Mouse (Mus musculus) ovary, adult 10 weeks (tissue): Measurements from ENCODE around the gene Mat1a. TPM values are rescaled to one million over a fixed set of nuclear protein-coding genes. Genes with fewer than 3 reads are reported as not detected.

Experiments
- polyA plus RNA-seq: library from polyadenylated mRNA; stranded (reverse); fragments of 350-450 nt; fragmentation: Illumina TruSeq; extraction: RNeasy Lipid Tissue Mini Kit (QIAGEN cat#74804); gene quantifications from one replicate; pipeline ENCODE4 v1.2.3, GENCODE M21; 2014

Gene Mat1a
- polyA plus RNA-seq = 1.4 TPM

GRCm38 (mm10) chr14:41104853-41105444, at the start of gene Mat1a:
TSS of gene Mat1a (plus strand) at chr14:41105035.

GRCm38 (mm10) chr14:41069108-41069507, 35.7 kb upstream of the Mat1a start, which contains the start of gene Dydc2:
TSS of gene Dydc2 (minus strand) at chr14:41069208.

DNA sequence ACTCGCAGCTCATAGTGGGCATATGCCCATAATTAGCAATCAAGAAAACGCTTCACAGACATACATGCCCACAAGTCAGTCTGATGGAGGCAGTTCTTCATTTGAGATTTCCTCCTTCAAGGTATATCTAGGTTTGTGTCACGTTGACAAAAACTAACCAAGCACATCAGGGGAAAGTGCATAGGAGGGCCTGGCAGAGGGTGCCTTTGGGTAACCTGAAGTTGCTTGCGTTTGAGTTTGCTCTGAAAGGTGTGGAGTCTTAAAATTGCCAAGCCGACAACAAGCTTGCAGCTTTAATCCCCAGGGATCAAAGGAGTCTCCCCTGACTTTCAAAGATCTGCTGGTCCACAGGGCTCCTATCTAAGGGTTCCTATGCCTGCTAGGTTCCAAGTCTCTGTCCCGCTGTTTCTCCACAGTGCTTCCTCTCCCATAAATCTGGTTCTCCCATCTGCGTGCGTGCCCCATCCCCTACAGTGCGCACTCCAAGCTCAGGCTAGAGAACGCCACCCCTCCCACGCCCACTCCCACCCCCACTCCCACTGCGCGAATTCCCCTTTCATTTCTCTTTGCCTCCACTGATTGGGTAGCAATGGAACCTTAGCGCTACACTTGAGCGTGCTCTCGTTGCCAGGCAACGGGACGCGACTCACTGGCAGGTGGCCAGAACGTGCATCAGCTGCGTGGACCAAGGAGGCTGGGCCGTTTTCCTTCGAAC, 32.4 kb upstream of the Mat1a start, which contains the start of gene Dydc1:
Dydc1 (plus strand) TSS at position 683 of the 715 bp plus-strand sequence.

DNA sequence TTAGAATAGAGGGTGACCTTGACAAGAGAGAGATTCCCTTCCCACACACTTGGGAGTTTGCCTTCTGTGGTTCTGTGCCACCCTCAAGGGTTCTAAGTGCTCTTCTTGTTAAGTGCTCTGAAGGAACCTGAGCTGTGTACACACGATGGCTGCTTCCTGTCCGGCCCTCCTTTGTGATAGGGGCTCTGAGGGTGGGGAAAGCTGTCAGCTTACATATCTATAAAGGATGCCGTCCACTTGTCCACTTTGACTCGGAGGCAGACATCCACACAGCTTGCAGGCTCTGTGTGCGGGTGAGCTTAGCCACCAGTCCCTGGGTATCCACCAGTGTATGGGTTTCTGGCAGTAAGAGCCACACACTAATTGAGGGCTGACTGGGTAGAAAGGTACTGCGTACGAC, 26.7 kb downstream of the Mat1a start, which contains the start of gene Sftpa1:
Sftpa1 (plus strand) TSS at position 243 of the 400 bp plus-strand sequence.

DNA sequence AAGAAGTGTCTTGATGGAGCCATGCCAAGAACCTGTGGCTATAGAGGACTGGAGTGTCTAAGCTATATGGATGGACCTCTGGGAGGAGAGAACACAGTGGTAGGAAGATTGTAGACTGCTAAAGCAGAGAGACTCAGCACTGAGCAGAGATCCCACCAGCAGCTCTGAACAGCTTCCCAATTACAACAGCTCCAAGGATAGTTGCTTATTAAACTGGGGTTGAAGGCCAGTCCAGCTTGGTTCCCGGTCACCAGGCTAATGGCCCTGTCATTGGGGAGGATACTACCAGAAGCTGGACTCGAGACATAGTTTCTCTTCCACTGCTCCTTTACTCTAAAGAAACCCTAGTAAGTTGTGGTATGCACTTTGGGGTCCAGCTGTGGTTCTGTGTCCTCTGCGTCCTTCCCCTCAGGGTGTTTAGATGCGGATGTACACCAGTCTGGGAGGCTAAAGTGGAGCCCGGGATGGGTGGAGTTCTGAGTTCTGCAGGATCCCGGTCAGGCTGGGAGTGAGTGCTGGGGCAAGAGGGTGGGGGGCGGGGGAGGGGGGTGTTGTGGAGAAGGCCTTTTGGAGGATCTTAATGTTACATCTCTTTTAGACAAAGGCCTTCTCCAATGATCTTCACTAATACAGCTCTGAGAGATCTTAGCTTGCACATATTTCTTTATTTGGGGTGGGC, 46.5 kb downstream of the Mat1a start, which contains the start of gene Mbl1:
Mbl1 (plus strand) TSS at position 239 of the 679 bp plus-strand sequence.

Other genes starting within 250 kb of the Mat1a start
- gene Sh2d4b, start 211.8 kb upstream of the Mat1a start, polyA plus RNA-seq = 6.3 TPM
- 26.1 TPM for gene Tspan14, start 138.2 kb upstream of the Mat1a start, polyA plus RNA-seq
- gene Fam213a, start 91.2 kb upstream of the Mat1a start, polyA plus RNA-seq = 336 TPM
- 1.5 TPM for gene Dydc2, start 35.8 kb upstream of the Mat1a start, polyA plus RNA-seq
- 0.51 TPM for gene Dydc1, start 32.1 kb upstream of the Mat1a start, polyA plus RNA-seq
- gene Sftpa1, start 26.7 kb downstream of the Mat1a start, polyA plus RNA-seq = not detected
- not detected for gene Mbl1, start 46.4 kb downstream of the Mat1a start, polyA plus RNA-seq
- not detected for gene Sftpd, start 80.1 kb downstream of the Mat1a start, polyA plus RNA-seq
- gene Gm2832, start 173.8 kb downstream of the Mat1a start, polyA plus RNA-seq = not detected
- not detected for gene Gm5798, start 243.6 kb downstream of the Mat1a start, polyA plus RNA-seq